Mouse (Mus musculus): ENCODE results near the gene Rpl11. TPM values are rescaled to one million over a fixed set of nuclear protein-coding genes. Genes with fewer than 3 reads are reported as not detected.
"Not testable (repeated sequence)": the region's sequence is repeated elsewhere in the genome, so short reads cannot be mapped to it uniquely, and the experiment has no call there.

The Rpl11 gene
- polyA plus RNA-seq (2014; fragmentation: Nextera tagmentation; extraction: Ambion mirVana), result 527 and 692 TPM in 2 replicates

- Histone ChIP-seq H3K27me3 (ENCODE audit: control insufficient read depth, insufficient read depth, low read length) (no peaks in the 10 kb centered on the region), H3K4me3 (ENCODE audit: low read length) (peak within 1 kb of the TSS; percentile 97), H3K27ac (ENCODE audit: low read depth, low read length) (peak within 1 kb of the TSS; percentile 91), H3K9me3 (ENCODE audit: control insufficient read depth, low read length) (no peaks in the 10 kb centered on the region), H3K4me2 (replicated peaks; ENCODE audit: low read depth, low read length) (peak within 1 kb of the TSS; percentile 87), H3K36me3 (ENCODE audit: control insufficient read depth, insufficient read depth, low read length) (peaks cover 39% of the 10 kb centered on the region), H3K4me1 (ENCODE audit: control insufficient read depth, insufficient read depth, low read length) (peaks cover 19% of the 10 kb centered on the region; the same call in 1 of the 2 replicates), H3K9ac (ENCODE audit: low read depth, low read length) (peak within 1 kb of the TSS; percentile 99)
- WGBS, result under 1% methylated on average over 21 of the region's 21 CpGs
- peak; percentile 97 for ATAC-seq (ENCODE audit: low FRiP score, low TSS enrichment)
These were observed at the start of gene Rpl11 for GRCm38 (mm10) chr4:136053247-136053596. Gene Rpl11, minus strand, starts transcription at chr4:136053428.

GRCm38 (mm10) chr4:136101753-136102152 lies 48.5 kb upstream of the Rpl11 start:
- not testable (repeated sequence) for H3K9me3 ChIP-seq (ENCODE audit: control insufficient read depth, low read length); H3K27ac ChIP-seq (ENCODE audit: low read depth, low read length); ATAC-seq (ENCODE audit: low FRiP score, low TSS enrichment); H3K9ac ChIP-seq (ENCODE audit: low read depth, low read length); H3K4me3 ChIP-seq (ENCODE audit: low read length); H3K4me2 ChIP-seq (replicated peaks; ENCODE audit: low read depth, low read length); H3K36me3 ChIP-seq (ENCODE audit: control insufficient read depth, insufficient read depth, low read length); H3K27me3 ChIP-seq (ENCODE audit: control insufficient read depth, insufficient read depth, low read length)
- H3K4me1 ChIP-seq (ENCODE audit: control insufficient read depth, insufficient read depth, low read length), result peaks cover 16% of the 10 kb centered on the region
- WGBS, result 87% methylated on average over 4 of the region's 4 CpGs

- Histone ChIP-seq H3K27ac (ENCODE audit: low read depth, low read length) (no peak overlapping the region), H3K4me3 (ENCODE audit: low read length) (no peak overlapping the region), H3K9me3 (ENCODE audit: control insufficient read depth, low read length) (no peaks in the 10 kb centered on the region), H3K9ac (ENCODE audit: low read depth, low read length) (no peak overlapping the region), H3K27me3 (ENCODE audit: control insufficient read depth, insufficient read depth, low read length) (no peaks in the 10 kb centered on the region), H3K4me1 (ENCODE audit: control insufficient read depth, insufficient read depth, low read length) (peaks cover 14% of the 10 kb centered on the region), H3K4me2 (replicated peaks; ENCODE audit: low read depth, low read length) (no peak overlapping the region), H3K36me3 (ENCODE audit: control insufficient read depth, insufficient read depth, low read length) (no peaks in the 10 kb centered on the region)
- no peak for ATAC-seq (ENCODE audit: low FRiP score, low TSS enrichment)
- 76% methylated on average over 12 of the region's 12 CpGs for WGBS
These were observed 47.3 kb upstream of the Rpl11 start for GRCm38 (mm10) chr4:136100396-136101070.

GRCm38 (mm10) chr4:136098446-136098845 lies 45.2 kb upstream of the Rpl11 start:
- Histone ChIP-seq H3K27ac (ENCODE audit: low read depth, low read length) (no peak overlapping the region), H3K4me3 (ENCODE audit: low read length) (no peak overlapping the region), H3K4me2 (replicated peaks; ENCODE audit: low read depth, low read length) (no peak overlapping the region), H3K27me3 (ENCODE audit: control insufficient read depth, insufficient read depth, low read length) (no peaks in the 10 kb centered on the region), H3K9me3 (ENCODE audit: control insufficient read depth, low read length) (no peaks in the 10 kb centered on the region), H3K36me3 (ENCODE audit: control insufficient read depth, insufficient read depth, low read length) (no peaks in the 10 kb centered on the region), H3K9ac (ENCODE audit: low read depth, low read length) (no peak overlapping the region), H3K4me1 (ENCODE audit: control insufficient read depth, insufficient read depth, low read length) (no peaks in the 10 kb centered on the region; the same call in 1 of the 2 replicates)
- WGBS, result 96% methylated on average over 3 of the region's 3 CpGs
- no peak for ATAC-seq (ENCODE audit: low FRiP score, low TSS enrichment)

GRCm38 (mm10) chr4:136096446-136097113 lies 43.4 kb upstream of the Rpl11 start:
- H3K36me3 ChIP-seq (ENCODE audit: control insufficient read depth, insufficient read depth, low read length), result no peaks in the 10 kb centered on the region
- no peak for ATAC-seq (ENCODE audit: low FRiP score, low TSS enrichment)
- H3K4me1 ChIP-seq (ENCODE audit: control insufficient read depth, insufficient read depth, low read length), result no peaks in the 10 kb centered on the region; the same call in 1 of the 2 replicates
- no peak overlapping the region for H3K4me2 ChIP-seq (replicated peaks; ENCODE audit: low read depth, low read length)
- no peak overlapping the region for H3K4me3 ChIP-seq (ENCODE audit: low read length)
- H3K27me3 ChIP-seq (ENCODE audit: control insufficient read depth, insufficient read depth, low read length), result no peaks in the 10 kb centered on the region
- H3K9me3 ChIP-seq (ENCODE audit: control insufficient read depth, low read length), result peaks cover 7% of the 10 kb centered on the region; the same call in 1 of the 2 replicates
- no peak overlapping the region for H3K9ac ChIP-seq (ENCODE audit: low read depth, low read length)
- 74% methylated on average over 11 of the region's 11 CpGs for WGBS
- no peak overlapping the region for H3K27ac ChIP-seq (ENCODE audit: low read depth, low read length)

GRCm38 (mm10) chr4:136095490-136096105 lies 42.4 kb upstream of the Rpl11 start:
- Histone ChIP-seq H3K4me2 (replicated peaks; ENCODE audit: low read depth, low read length) (no peak overlapping the region), H3K36me3 (ENCODE audit: control insufficient read depth, insufficient read depth, low read length) (no peaks in the 10 kb centered on the region), H3K27me3 (ENCODE audit: control insufficient read depth, insufficient read depth, low read length) (no peaks in the 10 kb centered on the region), H3K9ac (ENCODE audit: low read depth, low read length) (no peak overlapping the region), H3K27ac (ENCODE audit: low read depth, low read length) (no peak overlapping the region), H3K4me1 (ENCODE audit: control insufficient read depth, insufficient read depth, low read length) (no peaks in the 10 kb centered on the region; the same call in 1 of the 2 replicates), H3K9me3 (ENCODE audit: control insufficient read depth, low read length) (peaks cover 7% of the 10 kb centered on the region; the same call in 1 of the 2 replicates), H3K4me3 (ENCODE audit: low read length) (no peak overlapping the region)
- no peak; the same call in 1 of the 2 replicates for ATAC-seq (ENCODE audit: low FRiP score, low TSS enrichment)
- 77% methylated on average over 9 of the region's 9 CpGs for WGBS

GRCm38 (mm10) chr4:136094519-136095219 lies 41.4 kb upstream of the Rpl11 start:
- H3K4me1 ChIP-seq (ENCODE audit: control insufficient read depth, insufficient read depth, low read length), result peaks cover 7% of the 10 kb centered on the region
- H3K27ac ChIP-seq (ENCODE audit: low read depth, low read length), result no peak overlapping the region
- no peak overlapping the region for H3K4me2 ChIP-seq (replicated peaks; ENCODE audit: low read depth, low read length)
- WGBS, result 83% methylated on average over 18 of the region's 18 CpGs
- H3K4me3 ChIP-seq (ENCODE audit: low read length), result no peak overlapping the region
- ATAC-seq (ENCODE audit: low FRiP score, low TSS enrichment), result no peak
- no peaks in the 10 kb centered on the region for H3K36me3 ChIP-seq (ENCODE audit: control insufficient read depth, insufficient read depth, low read length)
- no peaks in the 10 kb centered on the region for H3K27me3 ChIP-seq (ENCODE audit: control insufficient read depth, insufficient read depth, low read length)
- no peak overlapping the region for H3K9ac ChIP-seq (ENCODE audit: low read depth, low read length)
- H3K9me3 ChIP-seq (ENCODE audit: control insufficient read depth, low read length), result peaks cover 7% of the 10 kb centered on the region; the same call in 1 of the 2 replicates

GRCm38 (mm10) chr4:136092498-136092897 lies 39.3 kb upstream of the Rpl11 start:
- Histone ChIP-seq H3K4me1 (ENCODE audit: control insufficient read depth, insufficient read depth, low read length) (peaks cover 9% of the 10 kb centered on the region), H3K36me3 (ENCODE audit: control insufficient read depth, insufficient read depth, low read length) (no peaks in the 10 kb centered on the region), H3K27ac (ENCODE audit: low read depth, low read length) (no peak overlapping the region), H3K4me2 (replicated peaks; ENCODE audit: low read depth, low read length) (no peak overlapping the region), H3K9me3 (ENCODE audit: control insufficient read depth, low read length) (peaks cover 7% of the 10 kb centered on the region; the same call in 1 of the 2 replicates), H3K4me3 (ENCODE audit: low read length) (no peak overlapping the region), H3K9ac (ENCODE audit: low read depth, low read length) (no peak overlapping the region), H3K27me3 (ENCODE audit: control insufficient read depth, insufficient read depth, low read length) (no peaks in the 10 kb centered on the region)
- 91% methylated on average over 7 of the region's 7 CpGs for WGBS
- ATAC-seq (ENCODE audit: low FRiP score, low TSS enrichment), result no peak
